Mouse (Mus musculus) thymus, adult 2 months (tissue): ENCODE results near the gene Mical2. TPM values are rescaled to one million over a fixed set of nuclear protein-coding genes. Genes with fewer than 3 reads are reported as not detected.

Source experiments
- DNase-seq: peaks from one replicate; pipeline ENCODE4 v3.0.0; 2021
- H3K27ac ChIP-seq: fragments of 200-500 bp; 2 replicates; pipeline ENCODE4 v1.5.1; 2012; ENCODE audit warnings: low read length, control low read depth; ENCODE audit not compliant: control insufficient read depth, insufficient read depth
- H3K27me3 ChIP-seq: fragments of 200-500 bp; 2 replicates; pipeline ENCODE4 v1.6.1; 2012; ENCODE audit warnings: mild to moderate bottlenecking, low read length, moderate library complexity, mixed read lengths; ENCODE audit not compliant: control insufficient read depth, insufficient read depth
- H3K36me3 ChIP-seq: fragments of 200-500 bp; 2 replicates; pipeline ENCODE4 v1.6.1; 2012; ENCODE audit warnings: mild to moderate bottlenecking, low read length, moderate library complexity; ENCODE audit not compliant: control insufficient read depth, insufficient read depth
- H3K4me1 ChIP-seq: fragments of 200-500 bp; replicated peaks from 2 replicates; pipeline ENCODE4 v1.6.1; 2012; ENCODE audit warnings: low read length; ENCODE audit not compliant: control insufficient read depth, insufficient read depth
- H3K4me3 ChIP-seq: fragments of 200-500 bp; 2 replicates; pipeline ENCODE4 v1.5.1; 2012; ENCODE audit warnings: mild to moderate bottlenecking, low read length, control low read depth, moderate library complexity; ENCODE audit not compliant: control insufficient read depth, insufficient read depth
- CTCF ChIP-seq: fragments of 200-500 bp; IDR thresholded peaks from 2 replicates; pipeline ENCODE4 v1.5.1; 2012; ENCODE audit warnings: mild to moderate bottlenecking, control low read depth, low read length, moderate library complexity, borderline replicate concordance; ENCODE audit not compliant: control insufficient read depth, poor library complexity, insufficient read depth; ENCODE audit errors: extremely low read depth
- POLR2A ChIP-seq: fragments of 200-500 bp; IDR thresholded peaks from 2 replicates; pipeline ENCODE4 v1.6.1; 2012; ENCODE audit warnings: mild to moderate bottlenecking, low read length, control low read depth, moderate library complexity; ENCODE audit not compliant: control insufficient read depth, poor library complexity, insufficient read depth; ENCODE audit errors: extremely low read depth
- WGBS: fragments of 180-500 bp; shearing (Covaris S2); methylation state at CpG from one replicate; pipeline ENCODE4 v1.1.7; 2018; 5-methylcytosine and 5-hydroxymethylcytosine counted together
- polyA plus RNA-seq: library from polyadenylated mRNA; depleted of rRNA; stranded (reverse); fragments of >200 nt; gene quantifications from 2 replicates; pipeline ENCODE4 v1.2.3, GENCODE M21; 2012

The Mical2 gene
- polyA plus RNA-seq, 1 experiment = 3.5 TPM

- H3K4me3 ChIP-seq = no peak overlapping the region
- no peak for DNase-seq
- H3K36me3 ChIP-seq = no peaks in the 10 kb centered on the region
- peaks cover 8% of the 10 kb centered on the region; the same call in 1 of the 2 replicates for H3K27me3 ChIP-seq
- TF ChIP-seq POLR2A = no peak
- WGBS = 49% methylated on average over 5 of the region's 5 CpGs
- no peaks in the 10 kb centered on the region for H3K4me1 ChIP-seq
- no peak overlapping the region for H3K27ac ChIP-seq
Measured at GRCm38 (mm10) chr7:112426811-112427210, 201.2 kb downstream of the Mical2 start.

GRCm38 (mm10) chr7:112427357-112428157, 201.9 kb downstream of the Mical2 start, which contains the start of gene Parva:
TSS of gene Parva (plus strand) at chr7:112427505.
- DNase-seq = no peak
- WGBS = 8% methylated on average over 46 of the region's 49 CpGs
- H3K36me3 ChIP-seq = no peaks in the 10 kb centered on the region
- peaks cover 8% of the 10 kb centered on the region; the same call in 1 of the 2 replicates for H3K27me3 ChIP-seq
- H3K27ac ChIP-seq = peak within 1 kb of the TSS; percentile 35
- no peak for TF ChIP-seq CTCF
- TF ChIP-seq POLR2A = no peak
- H3K4me1 ChIP-seq = no peaks in the 10 kb centered on the region
- H3K4me3 ChIP-seq = peak within 1 kb of the TSS; percentile 35

DNA sequence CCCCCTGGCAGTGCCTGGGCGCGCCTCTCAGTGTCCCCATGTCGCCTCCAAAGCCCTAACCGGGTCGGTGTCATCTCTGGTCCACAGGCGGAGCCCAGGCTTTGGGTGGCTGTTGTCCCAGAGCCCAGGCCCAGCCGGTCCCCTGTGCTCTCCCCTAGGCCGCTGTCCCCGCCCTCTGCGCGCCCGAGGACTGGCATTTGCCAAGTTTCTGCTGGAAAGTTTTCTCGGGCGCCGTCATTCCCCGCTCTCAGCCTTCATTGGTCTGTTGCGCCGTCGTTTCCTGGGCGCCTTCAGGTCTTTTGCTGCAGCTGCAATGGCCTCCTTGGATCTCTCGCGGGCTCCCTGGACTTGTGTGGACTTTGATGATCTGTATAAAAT, 202.5 kb downstream of the Mical2 start:
- no peak for DNase-seq

DNA sequence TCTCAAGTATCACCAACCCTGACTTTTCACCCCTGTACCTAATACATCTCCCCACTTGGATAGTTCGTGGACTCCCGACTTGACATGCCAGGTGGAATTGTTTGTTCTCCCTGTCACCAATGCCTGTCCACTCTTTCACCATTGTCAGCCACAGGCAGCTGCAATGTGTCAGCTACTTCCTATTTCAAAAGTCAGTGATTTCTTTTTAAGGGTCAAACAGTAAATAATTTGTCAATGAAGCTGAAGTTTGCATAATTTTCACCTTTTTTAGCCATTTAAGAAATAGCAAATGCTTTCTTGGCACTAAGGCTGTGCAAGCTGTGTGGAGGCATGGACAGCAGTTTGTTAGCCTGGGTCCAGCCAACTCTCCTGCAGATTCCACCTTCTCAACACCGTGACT, 214.2 kb downstream of the Mical2 start:
- 84% methylated on average over 3 of the region's 3 CpGs for WGBS
- no peaks in the 10 kb centered on the region for H3K27me3 ChIP-seq
- TF ChIP-seq CTCF = no peak
- TF ChIP-seq POLR2A = no peak
- no peak overlapping the region for H3K4me3 ChIP-seq
- H3K27ac ChIP-seq = no peak overlapping the region
- H3K4me1 ChIP-seq = no peaks in the 10 kb centered on the region
- DNase-seq = no peak
- no peaks in the 10 kb centered on the region for H3K36me3 ChIP-seq

More for the DNA sequence above, 202.5 kb downstream of the Mical2 start:
- Histone ChIP-seq H3K36me3 (no peaks in the 10 kb centered on the region), H3K4me3 (peak overlapping the region; percentile 35), H3K4me1 (no peaks in the 10 kb centered on the region), H3K27ac (peak overlapping the region; percentile 35), H3K27me3 (peaks cover 8% of the 10 kb centered on the region; the same call in 1 of the 2 replicates)
- no peak for TF ChIP-seq CTCF
- no peak for TF ChIP-seq POLR2A
- WGBS = 14% methylated on average over 22 of the region's 22 CpGs

DNA sequence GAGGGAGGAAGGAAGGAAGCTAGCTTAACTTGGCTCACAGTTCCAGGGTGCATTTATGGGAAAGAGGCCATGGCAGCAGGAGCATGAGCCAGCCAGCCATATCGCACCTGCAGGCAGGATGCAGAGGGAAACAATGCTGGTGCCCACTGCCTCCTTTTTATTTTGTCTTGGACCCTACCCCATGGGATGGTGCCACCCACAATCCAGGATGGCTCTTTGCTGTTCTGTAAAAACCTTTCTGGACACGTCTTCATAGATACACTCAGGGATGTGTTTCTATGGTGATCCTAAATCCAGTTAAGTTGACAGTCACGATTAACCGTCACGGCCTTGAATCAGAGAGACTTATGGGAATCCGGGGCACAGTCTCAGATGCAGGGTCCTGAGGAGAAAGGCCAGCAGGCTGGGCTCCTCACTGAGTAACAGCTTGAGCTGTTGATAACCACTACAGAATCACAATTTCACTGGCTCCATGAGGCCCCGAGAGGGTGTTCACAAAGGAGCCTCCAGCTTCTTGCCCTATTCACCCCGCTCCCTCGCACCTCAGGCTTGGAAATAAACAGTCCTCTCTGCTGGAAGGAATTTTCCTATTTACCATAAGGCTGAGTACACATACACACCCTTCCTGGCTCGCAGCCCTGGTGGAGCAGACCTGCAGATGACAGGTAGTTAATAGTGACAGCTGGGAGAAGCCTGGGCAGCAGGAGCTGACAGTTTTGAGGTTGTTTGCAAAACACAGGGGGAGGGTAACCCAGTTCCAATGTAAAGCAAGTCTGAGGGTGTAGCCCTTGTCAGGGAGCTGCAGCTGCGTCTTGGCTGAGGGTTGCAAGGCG, 218.7 kb downstream of the Mical2 start:
- Histone ChIP-seq H3K27me3 (no peaks in the 10 kb centered on the region), H3K36me3 (no peaks in the 10 kb centered on the region), H3K4me1 (no peaks in the 10 kb centered on the region), H3K27ac (no peak overlapping the region), H3K4me3 (no peak overlapping the region)
- no peak for DNase-seq
- TF ChIP-seq CTCF = no peak
- TF ChIP-seq POLR2A = no peak
- 78% methylated on average over 12 of the region's 12 CpGs for WGBS

- no peaks in the 10 kb centered on the region for H3K27me3 ChIP-seq
- 71% methylated on average over 9 of the region's 9 CpGs for WGBS
- H3K36me3 ChIP-seq = no peaks in the 10 kb centered on the region
- no peak overlapping the region for H3K4me3 ChIP-seq
- H3K4me1 ChIP-seq = no peaks in the 10 kb centered on the region
- no peak for DNase-seq
- no peak overlapping the region for H3K27ac ChIP-seq
- no peak for TF ChIP-seq POLR2A
- TF ChIP-seq CTCF = no peak
Measured at GRCm38 (mm10) chr7:112444985-112445367, 219.3 kb downstream of the Mical2 start.

DNA sequence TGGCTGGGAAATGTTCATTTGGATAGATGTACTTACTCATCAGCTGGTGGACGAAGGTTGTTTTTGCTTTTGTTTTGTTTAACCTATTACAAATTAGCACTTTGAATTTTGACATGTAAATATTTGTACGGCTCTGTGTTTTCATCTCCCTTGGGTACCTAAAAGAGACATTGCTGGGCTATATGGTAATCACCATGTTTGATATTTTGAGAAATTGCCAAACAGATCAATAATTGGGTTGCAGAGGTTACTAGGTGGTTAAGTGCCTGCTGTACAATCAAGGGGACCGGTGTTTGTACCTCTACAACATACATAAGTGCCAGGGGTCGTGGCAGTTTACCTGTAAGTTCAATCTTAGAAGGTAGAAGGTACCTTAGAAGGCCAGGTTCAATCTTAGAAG, 220.8 kb downstream of the Mical2 start:
- Histone ChIP-seq H3K4me3 (no peak overlapping the region), H3K36me3 (no peaks in the 10 kb centered on the region), H3K27me3 (no peaks in the 10 kb centered on the region), H3K27ac (no peak overlapping the region), H3K4me1 (no peaks in the 10 kb centered on the region)
- TF ChIP-seq POLR2A (no peak), CTCF (no peak)
- WGBS = 78% methylated on average over 4 of the region's 4 CpGs
- DNase-seq = no peak
